Mouse (Mus musculus): ENCODE data around the gene Tubgcp5.

DNA sequence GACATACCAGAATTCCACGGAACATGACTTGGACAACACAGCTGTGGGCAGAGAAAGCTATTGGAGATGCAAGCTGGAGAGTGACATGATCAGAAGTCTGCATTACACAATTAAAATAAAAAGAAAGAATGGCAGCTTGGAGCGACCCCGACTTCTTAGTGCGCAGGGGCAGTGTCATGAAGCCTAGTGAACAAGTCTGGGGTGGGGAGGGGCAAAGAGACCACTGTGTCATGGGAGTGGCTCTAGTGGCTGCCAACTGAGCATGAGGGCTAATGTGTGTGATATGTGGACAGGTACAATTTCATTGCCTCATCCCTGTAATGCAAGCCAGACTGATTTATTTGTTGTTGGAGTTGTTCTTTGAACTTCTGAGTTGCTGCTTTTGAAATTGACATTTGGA lies 62.8 kb downstream of the Tubgcp5 start:
- TF ChIP-seq CTCF (IDR thresholded peaks at IDR 0.05; ENCODE audit: borderline replicate concordance, control insufficient read depth, extremely low read depth, insufficient read depth, low read length, poor library complexity) (no peak), POLR2A (IDR thresholded peaks at IDR 0.05; ENCODE audit: control insufficient read depth, extremely low read depth, insufficient read depth, low read length, poor library complexity) (no peak)
